Mouse (Mus musculus) liver, embryonic 16.5 days (tissue): ENCODE measurements around the gene Aldh8a1. TPM values are rescaled to one million over a fixed set of nuclear protein-coding genes. Genes with fewer than 3 reads are reported as not detected.

Experiments
- ATAC-seq: fragments of 200-750 bp; cut with Nextera tagmentation; 2 replicates; pipeline ENCODE4 v1.8.0; 2017; ENCODE audit warnings: low read depth, mild to moderate bottlenecking, moderate number of reproducible peaks, moderate library complexity
- H3K27ac ChIP-seq: fragments of 300-500 bp; sonication (generic); 2 replicates; pipeline ENCODE4 v1.5.1; 2014; ENCODE audit warnings: mild to moderate bottlenecking, low read length
- H3K27me3 ChIP-seq: fragments of 300-500 bp; sonication (generic); 2 replicates; pipeline ENCODE4 v1.6.1; 2014; ENCODE audit warnings: low read depth, low read length, mixed read lengths; ENCODE audit not compliant: control insufficient read depth, insufficient read depth
- H3K36me3 ChIP-seq: fragments of 300-500 bp; sonication (generic); 2 replicates; pipeline ENCODE4 v1.6.1; 2014; ENCODE audit warnings: mild to moderate bottlenecking; ENCODE audit not compliant: control insufficient read depth, insufficient read depth
- H3K4me1 ChIP-seq: fragments of 300-500 bp; sonication (generic); 2 replicates; pipeline ENCODE4 v1.6.1; 2014; ENCODE audit warnings: low read depth, low read length, mixed read lengths; ENCODE audit not compliant: control insufficient read depth
- H3K4me2 ChIP-seq: fragments of 300-500 bp; sonication (generic); 2 replicates; pipeline ENCODE4 v1.6.1; 2014; ENCODE audit warnings: low read depth, low read length, mixed read lengths
- H3K4me3 ChIP-seq: fragments of 300-500 bp; sonication (generic); 2 replicates; pipeline ENCODE4 v1.5.1; 2014; ENCODE audit warnings: low read depth, mild to moderate bottlenecking, low read length
- H3K9ac ChIP-seq: fragments of 300-500 bp; sonication (generic); 2 replicates; pipeline ENCODE4 v1.6.1; 2014; ENCODE audit warnings: low read depth, low read length
- H3K9me3 ChIP-seq: fragments of 300-500 bp; sonication (generic); replicated peaks from 2 replicates; pipeline ENCODE4 v1.6.1; 2016; ENCODE audit warnings: low read length; ENCODE audit not compliant: control insufficient read depth
- WGBS: fragments of 180-500 bp; shearing (Covaris S2); extraction: QIAGEN DNeasy Blood & Tissue Kit; methylation state at CpG from one replicate; pipeline ENCODE4 v1.1.7; 2014; ENCODE audit not compliant: insufficient replicate concordance; 5-methylcytosine and 5-hydroxymethylcytosine counted together
- polyA plus RNA-seq: library from polyadenylated mRNA; unstranded; fragments of >200 nt; fragmentation: Nextera tagmentation; extraction: Ambion mirVana; gene quantifications from 2 replicates; pipeline ENCODE4 v1.2.1, GENCODE M21; 2015

Gene Aldh8a1
- polyA plus RNA-seq, 1 experiment from 2014 or later = 48.6 TPM

DNA sequence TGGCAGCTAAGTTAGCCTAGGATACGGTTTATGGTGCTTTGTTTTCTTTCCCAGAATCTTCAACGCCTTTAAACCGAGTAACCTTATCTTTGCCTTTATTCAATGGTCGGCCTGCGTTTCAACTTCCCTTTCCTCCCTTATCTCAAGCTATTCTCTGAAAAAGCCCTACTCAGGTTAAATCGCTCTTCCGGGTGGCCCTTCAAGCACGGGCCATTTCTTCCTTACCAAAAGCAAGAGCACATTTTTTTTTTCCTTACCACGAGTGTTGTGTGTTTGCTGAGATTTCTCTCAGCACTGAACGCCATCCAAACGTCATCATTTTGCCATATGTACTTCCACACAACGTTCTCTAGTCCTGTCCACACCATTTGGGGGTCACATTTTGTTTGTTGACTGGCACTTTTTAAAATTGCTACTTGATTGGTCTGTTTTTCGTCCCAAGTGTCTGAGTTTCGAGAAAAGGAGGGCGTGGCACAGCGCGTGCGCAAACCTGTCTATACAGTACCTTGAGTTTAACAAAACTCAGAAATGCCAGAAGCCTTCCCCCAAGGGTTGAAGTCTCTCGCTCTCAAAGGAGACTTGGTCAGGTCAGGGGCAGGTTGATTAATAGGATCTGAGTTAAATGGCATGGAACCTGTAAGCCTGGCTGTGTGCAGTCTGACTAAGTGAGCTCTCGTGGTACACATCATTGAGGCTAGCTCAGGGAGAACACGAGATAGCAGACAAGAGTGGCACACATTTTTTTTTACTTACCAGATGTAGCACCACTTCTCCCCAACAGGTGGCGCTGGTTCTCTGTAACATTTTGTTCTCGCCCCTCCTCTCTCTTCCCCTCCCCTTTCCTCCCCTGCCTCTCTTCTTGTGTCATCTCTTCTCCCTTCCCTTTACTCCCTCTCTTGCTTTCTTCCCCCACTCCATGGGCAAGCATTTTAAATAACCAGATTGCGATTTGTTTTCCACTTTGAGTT, 43.6 kb downstream of the Aldh8a1 start:
- no peaks in the 10 kb centered on the region for H3K9me3 ChIP-seq
- no peak overlapping the region for H3K4me3 ChIP-seq
- 30% methylated on average over 24 of the region's 24 CpGs for whole genome bisulfite sequencing
- H3K9ac ChIP-seq = no peak overlapping the region
- H3K4me1 ChIP-seq = no peaks in the 10 kb centered on the region
- no peaks in the 10 kb centered on the region for H3K27me3 ChIP-seq
- H3K27ac ChIP-seq = no peak overlapping the region
- no peak overlapping the region for H3K4me2 ChIP-seq
- no peak for ATAC-seq
- H3K36me3 ChIP-seq = no peaks in the 10 kb centered on the region

DNA sequence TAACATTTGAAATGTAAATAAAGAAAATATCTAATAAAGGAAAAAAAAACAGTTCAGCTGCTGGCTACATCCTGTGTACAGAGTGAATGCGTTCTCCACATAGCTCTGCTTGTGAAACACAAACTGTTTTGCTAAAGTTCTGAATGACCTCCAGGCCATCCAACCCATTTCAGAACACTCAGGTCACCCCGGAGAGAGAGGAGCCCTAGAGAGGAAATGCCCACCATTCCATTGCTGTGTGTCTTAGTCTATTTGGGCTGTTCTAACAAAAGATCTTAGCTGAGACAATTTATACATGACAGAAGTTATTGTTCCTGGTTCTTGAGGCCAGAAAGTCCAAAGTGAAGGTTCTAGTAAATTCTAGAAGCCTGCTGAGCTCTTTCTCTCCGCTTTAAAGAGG, 49.4 kb downstream of the Aldh8a1 start:
- no peak overlapping the region for H3K4me2 ChIP-seq
- WGBS = 49% methylated on average over 3 of the region's 3 CpGs
- no peak overlapping the region for H3K4me3 ChIP-seq
- no peaks in the 10 kb centered on the region for H3K4me1 ChIP-seq
- H3K9ac ChIP-seq = no peak overlapping the region
- no peak for ATAC-seq
- H3K27ac ChIP-seq = no peak overlapping the region
- no peaks in the 10 kb centered on the region for H3K36me3 ChIP-seq
- H3K27me3 ChIP-seq = no peaks in the 10 kb centered on the region
- no peaks in the 10 kb centered on the region for H3K9me3 ChIP-seq

- Histone ChIP-seq H3K4me1 (no peaks in the 10 kb centered on the region), H3K36me3 (no peaks in the 10 kb centered on the region), H3K9me3 (no peaks in the 10 kb centered on the region), H3K27me3 (no peaks in the 10 kb centered on the region), H3K27ac (no peak overlapping the region), H3K9ac (no peak overlapping the region), H3K4me3 (no peak overlapping the region), H3K4me2 (no peak overlapping the region)
- WGBS = 67% methylated on average over 6 of the region's 6 CpGs
- ATAC-seq = no peak
Measured at GRCm38 (mm10) chr10:21427996-21428395, 50.9 kb downstream of the Aldh8a1 start.

- Histone ChIP-seq H3K4me1 (no peaks in the 10 kb centered on the region; the same call in 1 of the 2 replicates), H3K9me3 (no peaks in the 10 kb centered on the region), H3K27ac (no peak overlapping the region), H3K4me2 (no peak overlapping the region), H3K4me3 (no peak overlapping the region), H3K9ac (no peak overlapping the region), H3K27me3 (no peaks in the 10 kb centered on the region), H3K36me3 (no peaks in the 10 kb centered on the region)
- 83% methylated on average over 1 of the region's 1 CpGs for WGBS
- ATAC-seq = no peak
Measured at GRCm38 (mm10) chr10:21439268-21439667, 62.2 kb downstream of the Aldh8a1 start.

- Histone ChIP-seq H3K4me3 (no peak overlapping the region), H3K9me3 (no peaks in the 10 kb centered on the region), H3K4me1 (no peaks in the 10 kb centered on the region; the same call in 1 of the 2 replicates), H3K27ac (0 out of 2 replicates have a peak overlapping the region, but pooled peaks have one; percentile 35), H3K36me3 (no peaks in the 10 kb centered on the region), H3K27me3 (no peaks in the 10 kb centered on the region), H3K9ac (no peak overlapping the region), H3K4me2 (no peak overlapping the region)
- no peak for ATAC-seq
- WGBS = 50% methylated on average over 4 of the region's 4 CpGs
Measured at GRCm38 (mm10) chr10:21441020-21441419, 63.9 kb downstream of the Aldh8a1 start.

GRCm38 (mm10) chr10:21441690-21442089, 64.6 kb downstream of the Aldh8a1 start:
- peak overlapping the region; percentile 35; the same call in 1 of the 2 replicates for H3K27ac ChIP-seq
- no peak overlapping the region for H3K4me2 ChIP-seq
- peak; percentile 23; the same call in 1 of the 2 replicates for ATAC-seq
- H3K9ac ChIP-seq = no peak overlapping the region
- no peaks in the 10 kb centered on the region for H3K9me3 ChIP-seq
- H3K4me3 ChIP-seq = no peak overlapping the region
- 48% methylated on average over 4 of the region's 4 CpGs for WGBS
- no peaks in the 10 kb centered on the region; the same call in 1 of the 2 replicates for H3K4me1 ChIP-seq
- H3K27me3 ChIP-seq = no peaks in the 10 kb centered on the region
- no peaks in the 10 kb centered on the region for H3K36me3 ChIP-seq

- H3K27ac ChIP-seq = peak overlapping the region; percentile 73; the same call in 1 of the 2 replicates
- no peaks in the 10 kb centered on the region for H3K9me3 ChIP-seq
- H3K9ac ChIP-seq = no peak overlapping the region
- no peak overlapping the region for H3K4me3 ChIP-seq
- H3K36me3 ChIP-seq = no peaks in the 10 kb centered on the region
- H3K4me2 ChIP-seq = no peak overlapping the region
- no peaks in the 10 kb centered on the region for H3K27me3 ChIP-seq
- ATAC-seq = no peak
- H3K4me1 ChIP-seq = no peaks in the 10 kb centered on the region; the same call in 1 of the 2 replicates
- 40% methylated on average over 8 of the region's 8 CpGs for WGBS
Measured at GRCm38 (mm10) chr10:21443646-21444324, 66.7 kb downstream of the Aldh8a1 start.

GRCm38 (mm10) chr10:21444410-21444809, 67.3 kb downstream of the Aldh8a1 start:
- no peak overlapping the region for H3K4me3 ChIP-seq
- H3K9ac ChIP-seq = no peak overlapping the region
- H3K27ac ChIP-seq = peak overlapping the region; percentile 73; the same call in 1 of the 2 replicates
- H3K27me3 ChIP-seq = no peaks in the 10 kb centered on the region
- H3K4me2 ChIP-seq = no peak overlapping the region
- 43% methylated on average over 9 of the region's 9 CpGs for WGBS
- H3K4me1 ChIP-seq = no peaks in the 10 kb centered on the region; the same call in none of the 2 replicates
- H3K9me3 ChIP-seq = no peaks in the 10 kb centered on the region
- ATAC-seq = peak; percentile 90
- H3K36me3 ChIP-seq = no peaks in the 10 kb centered on the region
